Mouse (Mus musculus): ENCODE results near the gene Wdr46.

Wdr46 gene

GRCm38 (mm10) chr17:33911052-33911812 is 29.2 kb upstream of the Wdr46 start:
- DNase-seq (ENCODE audit: low spot score in 2 of 2), result no peak

DNA sequence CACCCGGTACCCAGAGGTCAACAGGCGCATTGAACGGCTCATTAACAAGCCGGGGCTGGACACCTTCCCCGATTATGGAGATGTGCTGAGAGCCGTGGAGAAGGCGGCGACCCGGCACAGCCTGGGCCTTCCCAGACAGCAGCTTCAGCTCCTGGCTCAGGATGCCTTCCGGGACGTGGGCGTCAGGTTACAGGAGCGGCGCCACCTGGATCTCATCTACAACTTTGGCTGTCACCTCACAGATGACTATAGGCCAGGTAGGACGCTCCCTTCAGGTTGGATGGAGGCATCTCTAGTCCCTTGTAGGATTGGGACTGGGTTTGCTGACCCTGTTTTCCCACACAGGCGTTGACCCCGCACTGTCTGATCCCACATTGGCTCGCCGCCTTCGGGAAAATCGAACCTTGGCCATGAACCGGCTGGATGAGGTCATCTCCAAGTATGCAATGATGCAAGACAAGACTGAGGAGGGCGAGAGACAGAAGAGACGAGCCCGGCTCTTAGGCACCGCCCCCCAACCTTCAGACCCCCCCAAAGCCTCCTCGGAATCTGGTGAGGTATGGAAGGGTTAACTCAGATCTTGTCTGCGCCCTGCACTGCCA is 28.5 kb upstream of the Wdr46 start:
- no peak for DNase-seq (ENCODE audit: low spot score in 2 of 2)

DNA sequence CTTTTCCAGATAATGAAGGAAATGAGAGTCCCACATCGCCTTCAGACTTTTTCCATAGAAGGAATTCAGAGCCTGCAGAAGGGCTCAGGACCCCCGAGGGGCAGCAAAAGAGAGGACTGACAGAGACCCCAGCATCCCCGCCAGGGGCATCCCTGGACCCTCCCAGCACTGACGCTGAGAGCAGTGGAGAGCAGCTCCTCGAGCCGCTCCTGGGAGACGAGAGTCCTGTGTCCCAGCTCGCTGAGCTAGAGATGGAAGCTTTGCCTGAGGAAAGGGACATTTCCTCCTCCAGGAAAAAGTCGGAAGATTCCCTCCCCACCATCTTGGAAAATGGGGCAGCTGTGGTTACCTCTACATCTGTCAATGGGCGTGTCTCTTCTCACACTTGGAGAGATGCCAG is 27.2 kb upstream of the Wdr46 start:
- no peak for DNase-seq (ENCODE audit: low spot score in 2 of 2)

- no peak for DNase-seq (ENCODE audit: low spot score in 2 of 2)
Measured at GRCm38 (mm10) chr17:33913905-33914304, 26.6 kb upstream of the Wdr46 start.

GRCm38 (mm10) chr17:33914969-33915391 is 25.5 kb upstream of the Wdr46 start:
- no peak for DNase-seq (ENCODE audit: low spot score in 2 of 2)

GRCm38 (mm10) chr17:33915671-33916250 is 24.7 kb upstream of the Wdr46 start, which contains the start of the genes Tapbp and Zbtb22:
TSS of gene Tapbp (plus strand) at chr17:33915899.
TSS of gene Zbtb22 (plus strand) at chr17:33915904.
- DNase-seq (ENCODE audit: low spot score in 2 of 2), result peak; percentile 83 to 88

DNA sequence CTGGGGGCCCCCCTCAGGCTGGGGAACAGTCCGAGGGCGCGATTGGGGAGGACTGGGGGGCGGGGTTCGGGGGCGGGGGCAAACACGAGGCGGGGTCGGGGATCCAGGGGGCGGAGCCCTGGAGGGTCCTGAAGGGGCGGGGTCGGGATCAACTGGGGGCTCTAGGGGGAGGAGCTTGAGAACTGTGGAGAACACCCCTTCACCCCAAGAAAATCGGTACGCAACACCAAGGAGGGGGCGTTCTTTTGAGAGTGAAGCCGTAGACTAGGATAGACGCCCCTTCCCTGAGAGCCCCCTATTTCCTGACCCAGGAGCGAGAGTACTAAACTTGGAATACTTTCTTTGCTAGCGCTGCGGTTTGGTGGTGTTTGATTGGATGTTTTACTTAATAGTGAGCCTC is 24.2 kb upstream of the Wdr46 start:
- no peak for DNase-seq (ENCODE audit: low spot score in 2 of 2)

DNA sequence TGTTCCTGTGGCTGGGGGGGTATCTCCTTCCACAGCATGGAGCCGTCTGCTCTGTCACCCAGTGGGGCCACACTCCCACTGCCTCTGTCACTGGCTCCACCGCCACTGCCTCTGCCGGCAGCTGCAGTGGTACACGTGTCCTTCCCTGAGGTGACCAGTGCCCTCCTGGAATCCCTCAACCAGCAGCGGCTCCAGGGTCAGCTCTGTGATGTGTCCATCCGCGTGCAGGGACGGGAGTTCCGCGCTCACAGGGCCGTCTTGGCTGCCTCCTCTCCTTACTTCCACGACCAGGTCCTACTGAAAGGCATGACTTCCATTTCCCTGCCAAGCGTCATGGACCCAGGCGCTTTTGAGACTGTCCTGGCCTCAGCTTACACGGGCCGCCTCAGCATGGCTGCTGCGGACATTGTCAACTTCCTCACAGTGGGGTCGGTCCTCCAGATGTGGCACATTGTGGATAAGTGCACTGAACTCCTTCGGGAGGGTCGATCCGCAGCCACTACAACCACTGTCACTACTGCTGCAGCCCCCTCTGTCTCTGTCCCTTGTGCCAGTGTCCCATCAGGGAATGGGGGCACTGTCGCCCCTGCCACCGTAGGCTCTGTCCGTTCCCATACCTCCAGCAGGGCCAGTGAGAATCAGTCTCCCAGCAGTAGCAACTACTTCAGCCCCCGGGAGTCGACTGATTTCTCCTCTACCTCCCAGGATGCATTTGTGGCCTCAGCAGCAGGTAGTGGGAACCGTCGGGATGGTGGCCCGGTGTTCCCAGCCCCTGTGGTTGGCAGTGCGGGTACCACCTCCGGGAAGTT is 23.4 kb upstream of the Wdr46 start:
- no peak for DNase-seq (ENCODE audit: low spot score in 2 of 2)

- DNase-seq (ENCODE audit: low spot score in 2 of 2), result no peak
Measured at GRCm38 (mm10) chr17:33917656-33918292, 22.7 kb upstream of the Wdr46 start.

DNA sequence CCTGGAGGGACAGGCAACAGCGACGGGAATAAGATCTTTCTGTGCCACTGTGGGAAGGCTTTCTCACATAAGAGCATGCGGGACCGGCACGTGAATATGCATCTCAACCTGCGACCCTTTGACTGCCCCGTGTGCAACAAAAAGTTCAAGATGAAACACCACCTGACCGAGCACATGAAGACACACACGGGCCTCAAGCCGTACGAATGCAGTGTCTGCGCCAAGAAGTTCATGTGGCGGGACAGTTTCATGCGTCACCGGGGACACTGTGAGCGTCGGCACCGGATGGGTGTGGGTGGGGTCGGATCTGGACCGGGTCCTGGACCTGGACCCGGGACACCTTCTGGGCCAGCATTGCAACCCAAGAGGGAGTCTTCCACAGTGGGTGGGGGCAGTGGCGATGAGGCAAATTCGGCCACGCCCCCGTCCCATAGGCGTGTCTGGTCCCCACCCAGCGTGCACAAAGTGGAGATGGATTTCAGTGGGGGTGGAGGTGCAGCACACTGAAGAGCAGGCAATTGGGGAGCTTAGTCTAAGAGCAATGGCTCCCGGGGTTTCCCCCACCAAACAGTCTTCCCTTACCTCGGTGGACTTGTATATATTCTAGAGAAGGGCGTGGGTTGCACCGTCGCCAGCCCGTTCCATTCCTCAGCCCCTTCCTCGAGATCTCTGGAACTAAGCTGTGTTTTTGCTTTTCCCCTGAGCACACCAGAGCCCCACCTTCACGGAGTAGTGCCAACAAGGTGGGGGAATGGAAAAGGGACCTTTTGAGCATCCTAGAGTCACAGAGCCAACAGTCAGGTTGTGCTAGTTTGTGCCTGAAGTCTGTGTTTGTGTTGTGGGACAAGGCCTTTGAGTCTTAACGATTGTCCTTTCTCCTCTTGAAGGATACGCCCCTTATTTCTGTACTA is 21.9 kb upstream of the Wdr46 start:
- no peak for DNase-seq (ENCODE audit: low spot score in 2 of 2)

GRCm38 (mm10) chr17:33919351-33920281 is 20.8 kb upstream of the Wdr46 start:
- peak; percentile 78 to 79 for DNase-seq (ENCODE audit: low spot score in 2 of 2)

DNA sequence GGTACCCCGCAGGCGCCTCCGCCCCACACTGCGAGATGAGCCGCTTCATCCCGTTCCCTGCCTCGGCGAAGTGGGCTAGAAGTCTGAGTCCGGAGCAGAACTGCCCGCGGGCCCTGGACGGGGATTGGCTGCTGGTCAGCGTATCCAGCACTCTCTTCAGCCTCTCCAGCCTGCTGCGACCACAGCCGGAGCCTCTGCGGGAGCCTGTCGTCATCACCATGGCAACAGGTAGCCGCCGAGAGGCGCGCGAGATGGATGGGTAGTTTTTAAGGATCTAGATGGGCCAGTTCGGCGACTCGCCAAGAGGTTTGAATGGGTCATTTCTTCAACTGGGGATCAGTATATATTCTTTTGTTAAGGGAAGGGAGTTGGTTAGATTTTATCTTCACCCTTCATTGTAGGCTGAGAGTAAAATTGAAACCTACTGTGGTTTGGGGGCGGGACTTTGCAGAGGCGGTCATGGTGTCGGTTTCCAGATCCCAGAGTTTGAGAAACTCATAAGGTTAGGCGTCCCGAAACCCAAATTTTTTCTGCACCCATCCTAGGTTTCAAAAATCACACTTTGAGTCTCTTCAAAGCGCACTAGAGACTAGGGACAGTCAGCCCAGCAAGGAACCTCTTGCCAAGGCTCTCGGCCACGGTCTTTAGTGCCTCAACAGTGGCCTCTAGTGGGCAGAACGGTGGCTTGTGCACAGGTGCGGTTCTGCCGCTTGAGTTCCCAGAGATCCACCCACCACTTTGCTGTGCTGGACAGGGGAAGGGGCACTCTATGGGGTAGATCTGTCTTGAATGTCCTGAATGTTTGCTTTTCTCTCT is 20.0 kb upstream of the Wdr46 start:
- DNase-seq (ENCODE audit: low spot score in 2 of 2), result peak; percentile 81 to 90

GRCm38 (mm10) chr17:33921361-33921760 is 19.1 kb upstream of the Wdr46 start:
- DNase-seq (ENCODE audit: low spot score in 2 of 2), result no peak

DNA sequence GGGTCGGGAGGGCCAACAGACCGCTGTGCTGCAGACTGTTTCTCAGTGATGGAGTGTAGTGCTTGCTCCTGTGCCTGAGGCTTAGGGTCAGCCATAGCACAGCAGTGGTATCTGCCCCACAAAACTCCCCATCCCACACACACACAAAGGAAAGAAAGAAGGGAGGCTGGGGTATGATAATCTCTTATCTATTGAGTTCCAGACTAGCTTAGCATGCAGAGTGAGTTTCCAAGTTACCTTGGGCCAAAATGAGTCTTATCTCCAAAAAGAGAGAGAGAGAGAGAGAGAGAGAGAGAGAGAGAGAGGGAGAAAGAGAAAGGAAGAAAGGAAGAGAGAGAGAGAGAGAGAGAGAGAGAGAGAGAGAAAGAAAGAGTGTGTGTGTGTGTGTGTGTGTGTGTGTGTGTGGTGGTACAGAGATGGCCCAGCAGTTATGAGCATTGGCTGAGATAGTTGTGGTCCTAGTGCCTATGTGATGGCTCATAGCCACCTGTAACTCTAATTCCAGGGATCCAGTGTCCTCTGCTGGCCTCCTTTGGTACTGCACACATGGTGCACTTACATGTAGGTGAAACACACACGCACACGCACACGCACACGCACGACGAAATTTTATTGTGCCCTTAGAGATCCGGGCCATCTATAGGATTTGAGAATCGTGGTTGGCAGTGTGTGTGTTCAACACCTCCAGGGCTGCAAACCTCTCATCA is 15.7 kb upstream of the Wdr46 start:
- peak in 1 of 2 experiments; percentile 63 for DNase-seq (ENCODE audit: low spot score in 2 of 2)

DNA sequence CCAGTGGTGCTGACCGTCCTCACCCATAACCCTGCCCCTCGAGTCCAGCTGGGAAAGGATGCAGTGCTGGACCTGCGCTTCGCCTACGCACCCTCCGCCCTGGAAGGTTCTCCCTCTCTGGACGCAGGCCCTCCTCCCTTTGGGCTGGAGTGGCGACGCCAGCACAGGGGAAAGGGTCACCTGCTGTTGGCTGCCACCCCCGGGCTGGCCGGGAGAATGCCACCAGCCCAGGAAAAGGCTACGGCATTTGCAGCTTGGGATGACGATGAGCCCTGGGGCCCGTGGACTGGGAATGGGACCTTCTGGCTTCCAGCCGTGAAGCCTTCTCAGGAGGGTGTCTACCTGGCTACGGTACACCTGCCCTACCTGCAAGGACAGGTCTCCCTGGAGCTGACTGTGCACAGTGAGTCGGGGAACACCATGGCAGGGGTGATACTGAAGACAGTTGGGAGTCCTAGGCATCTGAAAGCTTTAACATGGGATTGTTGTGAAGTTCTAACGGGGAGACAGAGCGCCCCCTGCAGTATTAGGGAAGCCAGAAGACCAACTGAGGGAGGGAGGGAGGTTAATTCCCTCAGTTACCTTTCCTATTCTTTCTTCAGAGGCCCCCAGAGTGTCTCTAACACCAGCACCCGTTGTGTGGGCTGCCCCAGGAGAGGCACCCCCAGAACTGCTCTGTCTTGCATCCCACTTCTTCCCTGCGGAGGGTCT is 14.9 kb upstream of the Wdr46 start:
- no peak for DNase-seq (ENCODE audit: low spot score in 2 of 2)

DNA sequence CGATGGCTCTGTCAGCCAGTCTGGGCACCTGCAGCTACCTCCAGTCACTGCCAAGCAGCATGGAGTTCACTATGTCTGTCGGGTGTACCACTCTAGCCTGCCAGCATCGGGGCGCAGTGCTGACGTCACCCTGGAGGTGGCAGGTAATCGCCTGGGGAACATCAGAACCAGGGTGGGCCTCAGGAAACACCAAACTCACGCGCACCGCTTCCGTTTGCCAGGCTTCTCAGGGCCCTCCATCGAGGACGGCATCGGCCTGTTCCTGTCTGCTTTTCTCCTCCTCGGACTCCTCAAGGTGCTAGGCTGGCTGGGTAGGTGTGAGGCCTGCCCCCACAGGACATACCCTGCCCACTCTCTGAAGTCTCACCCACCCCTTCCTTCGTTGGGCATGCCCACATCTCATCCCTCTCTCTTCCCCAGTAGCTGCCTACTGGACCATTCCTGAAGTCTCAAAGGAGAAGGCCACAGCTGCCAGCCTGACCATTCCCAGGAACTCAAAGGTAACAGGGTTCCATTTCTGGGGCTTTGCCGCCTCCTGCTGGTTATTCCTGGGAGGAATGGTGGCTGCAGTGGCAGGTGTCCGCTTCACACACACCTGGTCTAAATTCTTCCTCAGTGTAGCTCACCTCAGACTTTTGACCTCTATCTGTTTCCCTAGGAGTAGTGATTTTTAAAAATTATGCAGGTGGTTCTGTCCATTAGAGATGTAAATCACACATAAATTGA is 14.1 kb upstream of the Wdr46 start:
- no peak for DNase-seq (ENCODE audit: low spot score in 2 of 2)

All from spleen, postnatal 14 days (tissue).